Mouse (Mus musculus) megakaryocyte, embryonic 14.5 days (primary cell): ENCODE data around the gene Tstd2.

Experiments used
- FLI1 ChIP-seq: IDR thresholded peaks from 2 replicates; pipeline ENCODE4 v1.6.1; 2012; ENCODE audit warnings: low read length, inconsistent platforms, mixed read lengths
- GATA1 ChIP-seq: IDR thresholded peaks from 3 replicates; pipeline ENCODE4 v1.6.1; 2012; ENCODE audit warnings: mixed read lengths, low read length, inconsistent platforms, borderline replicate concordance

DNA sequence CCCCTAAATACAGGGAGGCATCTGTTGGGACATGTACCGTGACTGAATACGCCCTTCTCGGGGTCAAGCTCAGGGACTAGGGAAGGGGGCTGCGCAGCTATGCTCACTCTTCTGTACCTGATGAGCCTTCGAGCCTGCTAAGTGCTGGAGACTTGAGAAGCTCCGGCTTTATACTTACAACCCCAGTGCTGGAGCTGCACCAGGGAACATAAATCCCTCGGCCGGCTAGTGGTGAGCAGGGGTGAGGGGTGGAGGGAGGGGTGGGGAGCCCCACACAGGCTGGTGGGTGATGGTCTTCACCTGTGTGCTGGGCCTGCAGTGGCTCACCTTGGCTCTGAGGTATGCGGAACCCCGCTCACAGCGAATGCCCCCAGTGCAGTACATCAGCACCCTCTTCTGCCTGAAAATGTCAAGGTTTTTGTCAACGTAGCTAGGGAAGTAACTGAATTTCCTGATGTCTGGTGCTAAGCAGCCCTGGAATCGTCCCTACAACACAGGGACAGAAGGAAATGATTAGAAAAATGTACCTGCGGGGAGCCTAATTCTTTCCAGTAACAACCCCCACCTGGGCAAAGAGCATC is 18.9 kb downstream of the Tstd2 start:
- TF ChIP-seq FLI1 (no peak), GATA1 (no peak)
